Mouse (Mus musculus) heart, embryonic 15.5 days (tissue): ENCODE results near the gene Fbxl8. TPM values are rescaled to one million over a fixed set of nuclear protein-coding genes. Genes with fewer than 3 reads are reported as not detected.
A peak's percentile ranks its signal among the peaks of the same experiment; 100 is the strongest.
"Not testable (repeated sequence)": the region's sequence is repeated elsewhere in the genome, so short reads cannot be mapped to it uniquely, and the experiment has no call there.

Source experiments
- ATAC-seq: fragments of 200-750 bp; cut with Nextera tagmentation; replicated peaks from 2 replicates; pipeline ENCODE4 v1.8.0; 2017; ENCODE audit warnings: low read depth, moderate TSS enrichment; ENCODE audit not compliant: insufficient number of reproducible peaks, insufficient read depth, low FRiP score
- H3K27ac ChIP-seq: fragments of 300-500 bp; sonication (generic); 2 replicates; pipeline ENCODE4 v1.5.1; 2015; ENCODE audit warnings: mild to moderate bottlenecking, inconsistent platforms
- H3K27me3 ChIP-seq: fragments of 300-500 bp; sonication (generic); 2 replicates; pipeline ENCODE4 v1.6.1; 2015; ENCODE audit warnings: inconsistent platforms
- H3K36me3 ChIP-seq: fragments of 300-500 bp; sonication (generic); 2 replicates; pipeline ENCODE4 v1.6.1; 2015; ENCODE audit warnings: mild to moderate bottlenecking, inconsistent platforms
- H3K4me1 ChIP-seq: fragments of 300-500 bp; sonication (generic); replicated peaks from 2 replicates; pipeline ENCODE4 v1.6.1; 2015; ENCODE audit warnings: inconsistent platforms
- H3K4me2 ChIP-seq: fragments of 300-500 bp; sonication (generic); 2 replicates; pipeline ENCODE4 v1.6.1; 2015; ENCODE audit warnings: inconsistent platforms, mild to moderate bottlenecking, moderate library complexity
- H3K4me3 ChIP-seq: fragments of 300-500 bp; sonication (generic); 2 replicates; pipeline ENCODE4 v1.5.1; 2015; ENCODE audit warnings: mild to moderate bottlenecking, inconsistent platforms
- H3K9ac ChIP-seq: fragments of 300-500 bp; sonication (generic); 2 replicates; pipeline ENCODE4 v1.6.1; 2015; ENCODE audit warnings: mild to moderate bottlenecking, inconsistent platforms
- H3K9me3 ChIP-seq: fragments of 300-500 bp; sonication (generic); replicated peaks from 2 replicates; pipeline ENCODE4 v1.6.1; 2016; ENCODE audit warnings: inconsistent platforms
- WGBS: fragments of 180-500 bp; shearing (Covaris S2); methylation state at CpG from one replicate; pipeline ENCODE4 v1.1.7; 2015; ENCODE audit warnings: mixed read lengths; 5-methylcytosine and 5-hydroxymethylcytosine counted together
- polyA plus RNA-seq: library from polyadenylated mRNA; unstranded; fragments of >200 nt; fragmentation: Nextera tagmentation; extraction: Ambion mirVana; gene quantifications from 2 replicates; pipeline ENCODE4 v1.2.1, GENCODE M21; 2015

Gene Fbxl8
- polyA plus RNA-seq, 1 experiment from 2014 or later = 3.1 TPM

- Histone ChIP-seq H3K4me2 (peak overlapping the region; percentile 91), H3K27me3 (peaks cover 10% of the 10 kb centered on the region), H3K36me3 (no peaks in the 10 kb centered on the region), H3K27ac (peak overlapping the region; percentile 64), H3K9ac (peak overlapping the region; percentile 57), H3K4me1 (peaks cover 23% of the 10 kb centered on the region), H3K9me3 (no peaks in the 10 kb centered on the region), H3K4me3 (peak overlapping the region; percentile 62)
- ATAC-seq = peak; percentile 88
- under 1% methylated on average over 53 of the region's 53 CpGs for WGBS
Measured at GRCm38 (mm10) chr8:105288958-105289732, 24.7 kb downstream of the Fbxl8 start.

- H3K4me3 ChIP-seq = peak within 1 kb of the TSS; percentile 62
- H3K4me2 ChIP-seq = peak within 1 kb of the TSS; percentile 91
- 1% methylated on average over 43 of the region's 43 CpGs for WGBS
- no peaks in the 10 kb centered on the region for H3K9me3 ChIP-seq
- H3K9ac ChIP-seq = peak within 1 kb of the TSS; percentile 57
- H3K27ac ChIP-seq = peak within 1 kb of the TSS; percentile 64
- H3K36me3 ChIP-seq = no peaks in the 10 kb centered on the region
- peaks cover 23% of the 10 kb centered on the region for H3K4me1 ChIP-seq
- peak; percentile 11; the same call in 1 of the 2 replicates for ATAC-seq
- peaks cover 10% of the 10 kb centered on the region for H3K27me3 ChIP-seq
Measured at GRCm38 (mm10) chr8:105289805-105290460, 25.5 kb downstream of the Fbxl8 start, which contains the start of gene 4931428F04Rik. TSS of gene 4931428F04Rik (minus strand) at chr8:105289864.

GRCm38 (mm10) chr8:105290554-105291314, 26.3 kb downstream of the Fbxl8 start:
- WGBS = 9% methylated on average over 31 of the region's 31 CpGs
- ATAC-seq = no peak

GRCm38 (mm10) chr8:105291364-105291763, 26.9 kb downstream of the Fbxl8 start:
- peaks cover 23% of the 10 kb centered on the region for H3K4me1 ChIP-seq
- H3K4me2 ChIP-seq, H3K4me3 ChIP-seq, H3K36me3 ChIP-seq, H3K27ac ChIP-seq, H3K9me3 ChIP-seq, ATAC-seq, H3K27me3 ChIP-seq, H3K9ac ChIP-seq: not testable (repeated sequence)
- 72% methylated on average over 8 of the region's 8 CpGs for WGBS

More at GRCm38 (mm10) chr8:105290554-105291314, 26.3 kb downstream of the Fbxl8 start:
- H3K27ac ChIP-seq = no peak overlapping the region
- H3K4me2 ChIP-seq = peak overlapping the region; percentile 91
- no peak overlapping the region; the same call in 1 of the 2 replicates for H3K4me3 ChIP-seq
- H3K36me3 ChIP-seq = no peaks in the 10 kb centered on the region
- peaks cover 10% of the 10 kb centered on the region for H3K27me3 ChIP-seq
- no peaks in the 10 kb centered on the region for H3K9me3 ChIP-seq
- no peak overlapping the region for H3K9ac ChIP-seq
- H3K4me1 ChIP-seq = peaks cover 23% of the 10 kb centered on the region

- not testable (repeated sequence) for H3K4me2 ChIP-seq, H3K27me3 ChIP-seq, H3K27ac ChIP-seq, H3K36me3 ChIP-seq, H3K9me3 ChIP-seq, H3K4me3 ChIP-seq, ATAC-seq, H3K9ac ChIP-seq
- H3K4me1 ChIP-seq = peaks cover 27% of the 10 kb centered on the region
- WGBS = 62% methylated on average over 3 of the region's 3 CpGs
Measured at GRCm38 (mm10) chr8:105291802-105292201, 27.4 kb downstream of the Fbxl8 start.

- Histone ChIP-seq H3K9ac (no peak overlapping the region), H3K4me2 (no peak overlapping the region), H3K4me3 (no peak overlapping the region), H3K36me3 (no peaks in the 10 kb centered on the region), H3K27ac (no peak overlapping the region), H3K4me1 (peaks cover 33% of the 10 kb centered on the region), H3K9me3 (no peaks in the 10 kb centered on the region), H3K27me3 (peaks cover 10% of the 10 kb centered on the region)
- 78% methylated on average over 7 of the region's 7 CpGs for WGBS
- no peak for ATAC-seq
Measured at GRCm38 (mm10) chr8:105292471-105292870, 28.0 kb downstream of the Fbxl8 start.

GRCm38 (mm10) chr8:105293405-105293804, 29.0 kb downstream of the Fbxl8 start:
- no peak overlapping the region for H3K9ac ChIP-seq
- H3K9me3 ChIP-seq = no peaks in the 10 kb centered on the region
- H3K4me3 ChIP-seq = no peak overlapping the region
- H3K27ac ChIP-seq = no peak overlapping the region
- H3K36me3 ChIP-seq = no peaks in the 10 kb centered on the region
- H3K4me1 ChIP-seq = peaks cover 38% of the 10 kb centered on the region
- H3K4me2 ChIP-seq = no peak overlapping the region
- ATAC-seq = no peak
- peaks cover 10% of the 10 kb centered on the region for H3K27me3 ChIP-seq
- 60% methylated on average over 19 of the region's 19 CpGs for WGBS

- Histone ChIP-seq H3K36me3 (peaks cover 1% of the 10 kb centered on the region), H3K27me3 (peaks cover 10% of the 10 kb centered on the region), H3K4me3 (peak overlapping the region; percentile 36), H3K27ac (no peak overlapping the region), H3K9me3 (no peaks in the 10 kb centered on the region), H3K4me2 (peak overlapping the region; percentile 49), H3K4me1 (peaks cover 34% of the 10 kb centered on the region), H3K9ac (no peak overlapping the region)
- WGBS = 57% methylated on average over 9 of the region's 9 CpGs
- no peak for ATAC-seq
Measured at GRCm38 (mm10) chr8:105294776-105295175, 30.3 kb downstream of the Fbxl8 start.

GRCm38 (mm10) chr8:105295256-105295655, 30.8 kb downstream of the Fbxl8 start:
- H3K27ac ChIP-seq = peak overlapping the region; percentile 83; the same call in 1 of the 2 replicates
- no peaks in the 10 kb centered on the region for H3K9me3 ChIP-seq
- no peak for ATAC-seq
- peak overlapping the region; percentile 49 for H3K4me2 ChIP-seq
- WGBS = 57% methylated on average over 11 of the region's 11 CpGs
- H3K9ac ChIP-seq = 0 out of 2 replicates have a peak overlapping the region, but pooled peaks have one; percentile 7
- H3K27me3 ChIP-seq = peaks cover 6% of the 10 kb centered on the region
- H3K36me3 ChIP-seq = peaks cover 6% of the 10 kb centered on the region
- peak overlapping the region; percentile 36 for H3K4me3 ChIP-seq
- H3K4me1 ChIP-seq = peaks cover 29% of the 10 kb centered on the region

GRCm38 (mm10) chr8:105295895-105296573, 31.6 kb downstream of the Fbxl8 start, which contains the start of gene Exoc3l:
TSS of gene Exoc3l (minus strand) at chr8:105296101.
- Histone ChIP-seq H3K9ac (peak within 1 kb of the TSS; percentile 97), H3K4me2 (peak within 1 kb of the TSS; percentile 86), H3K27ac (peak within 1 kb of the TSS; percentile 83), H3K9me3 (no peaks in the 10 kb centered on the region), H3K4me3 (peak within 1 kb of the TSS; percentile 99), H3K36me3 (peaks cover 14% of the 10 kb centered on the region), H3K27me3 (no peaks in the 10 kb centered on the region), H3K4me1 (peaks cover 23% of the 10 kb centered on the region)
- 41% methylated on average over 11 of the region's 11 CpGs for whole genome bisulfite sequencing
- ATAC-seq = no peak
